Mouse (Mus musculus): ENCODE data around the gene Gm7271. TPM values are rescaled to one million over a fixed set of nuclear protein-coding genes. Genes with fewer than 3 reads are reported as not detected.

The Gm7271 gene
- polyA plus RNA-seq, 1 experiment from 2014 or later, result not detected

- H3K4me3 ChIP-seq (ENCODE audit: low read length), result no peak overlapping the region
- no peaks in the 10 kb centered on the region for H3K27me3 ChIP-seq (ENCODE audit: control insufficient read depth, insufficient read depth, low read depth, low read length)
- H3K4me1 ChIP-seq (replicated peaks; ENCODE audit: control insufficient read depth, insufficient read depth, low read length), result no peaks in the 10 kb centered on the region
- H3K4me2 ChIP-seq (ENCODE audit: low read depth, low read length), result no peak overlapping the region
- H3K27ac ChIP-seq (ENCODE audit: low read length), result no peak overlapping the region
- no peaks in the 10 kb centered on the region for H3K9me3 ChIP-seq (ENCODE audit: control insufficient read depth, low read length)
- peaks cover 15% of the 10 kb centered on the region for H3K36me3 ChIP-seq (ENCODE audit: control insufficient read depth, insufficient read depth, low read length)
- ATAC-seq (ENCODE audit: low read depth), result no peak
- no peak overlapping the region for H3K9ac ChIP-seq (ENCODE audit: low read length)
- 82% methylated on average over 8 of the region's 8 CpGs for WGBS
Observed at GRCm38 (mm10) chr5:76543200-76543599, 59.4 kb downstream of the Gm7271 start.

DNA sequence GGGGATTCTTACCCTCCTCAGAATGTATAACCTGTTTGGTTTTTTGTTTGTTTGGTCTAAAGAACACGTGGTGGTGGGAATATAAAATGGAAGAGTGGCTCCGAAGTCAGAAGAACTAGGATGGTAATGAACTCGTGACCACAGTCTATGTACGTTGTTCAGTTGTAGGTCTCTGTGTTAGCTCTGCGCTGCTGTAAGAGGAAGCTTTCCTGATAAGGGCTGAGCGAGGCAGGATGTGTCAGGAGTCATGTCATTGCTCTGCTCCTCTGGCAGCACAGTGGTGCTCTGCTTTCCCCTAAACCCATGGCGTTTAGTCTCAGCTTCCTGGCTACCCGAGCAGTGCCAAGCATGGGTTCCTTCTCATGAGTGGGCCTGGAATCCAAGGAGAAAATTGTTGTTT, 66.6 kb downstream of the Gm7271 start:
- Histone ChIP-seq H3K27me3 (ENCODE audit: control insufficient read depth, insufficient read depth, low read depth, low read length) (no peaks in the 10 kb centered on the region), H3K9ac (ENCODE audit: low read length) (no peak overlapping the region), H3K36me3 (ENCODE audit: control insufficient read depth, insufficient read depth, low read length) (peaks cover 4% of the 10 kb centered on the region), H3K4me2 (ENCODE audit: low read depth, low read length) (no peak overlapping the region), H3K4me3 (ENCODE audit: low read length) (no peak overlapping the region), H3K9me3 (ENCODE audit: control insufficient read depth, low read length) (no peaks in the 10 kb centered on the region), H3K27ac (ENCODE audit: low read length) (no peak overlapping the region), H3K4me1 (replicated peaks; ENCODE audit: control insufficient read depth, insufficient read depth, low read length) (no peaks in the 10 kb centered on the region)
- no peak for ATAC-seq (ENCODE audit: low read depth)
- WGBS, result 76% methylated on average over 8 of the region's 8 CpGs

- Histone ChIP-seq H3K4me1 (replicated peaks; ENCODE audit: control insufficient read depth, insufficient read depth, low read length) (no peaks in the 10 kb centered on the region), H3K9me3 (ENCODE audit: control insufficient read depth, low read length) (no peaks in the 10 kb centered on the region), H3K4me2 (ENCODE audit: low read depth, low read length) (no peak overlapping the region), H3K27me3 (ENCODE audit: control insufficient read depth, insufficient read depth, low read depth, low read length) (no peaks in the 10 kb centered on the region), H3K36me3 (ENCODE audit: control insufficient read depth, insufficient read depth, low read length) (peaks cover 19% of the 10 kb centered on the region), H3K4me3 (ENCODE audit: low read length) (no peak overlapping the region), H3K9ac (ENCODE audit: low read length) (no peak overlapping the region), H3K27ac (ENCODE audit: low read length) (no peak overlapping the region)
- 23% methylated on average over 3 of the region's 3 CpGs for WGBS
- no peak for ATAC-seq (ENCODE audit: low read depth)
Observed at GRCm38 (mm10) chr5:76565321-76565720, 81.5 kb downstream of the Gm7271 start.

Other genes with a start within 250 kb of the Gm7271 start
- gene Clock, start 179.2 kb upstream of the Gm7271 start, polyA plus RNA-seq (2015; fragmentation: Nextera tagmentation; extraction: Ambion mirVana), result 13.9 and 14.9 TPM in 2 replicates
- not detected in 2 replicates for gene Pdcl2, start 152.9 kb upstream of the Gm7271 start, polyA plus RNA-seq (2015; fragmentation: Nextera tagmentation; extraction: Ambion mirVana)
- 0.26 and 0.57 TPM in 2 replicates for gene Nmu, start 120.3 kb upstream of the Gm7271 start, polyA plus RNA-seq (2015; fragmentation: Nextera tagmentation; extraction: Ambion mirVana)
- 33.1 and 34.3 TPM in 2 replicates for gene Exoc1, start 45.3 kb downstream of the Gm7271 start, polyA plus RNA-seq (2015; fragmentation: Nextera tagmentation; extraction: Ambion mirVana)
- 8.0 and 8.6 TPM in 2 replicates for gene Cep135, start 104.7 kb downstream of the Gm7271 start, polyA plus RNA-seq (2015; fragmentation: Nextera tagmentation; extraction: Ambion mirVana)
- 8.6 and 9.5 TPM in 2 replicates for gene C530008M17Rik, start 172.5 kb downstream of the Gm7271 start, polyA plus RNA-seq (2015; fragmentation: Nextera tagmentation; extraction: Ambion mirVana)

All from lung, embryonic 16.5 days (tissue).